Mouse (Mus musculus): ENCODE data around the gene Atg16l1. TPM values are rescaled to one million over a fixed set of nuclear protein-coding genes. Genes with fewer than 3 reads are reported as not detected.
"Not testable (repeated sequence)": the region's sequence is repeated elsewhere in the genome, so short reads cannot be mapped to it uniquely, and the experiment has no call there.

The Atg16l1 gene
- polyA plus RNA-seq, 1 experiment from 2014 or later = 56.8 TPM

GRCm38 (mm10) chr1:87824420-87824995 is 68.8 kb downstream of the Atg16l1 start:
- no peak for ATAC-seq (ENCODE audit: low read depth)
- WGBS = 86% methylated on average over 10 of the region's 10 CpGs
- no peaks in the 10 kb centered on the region for H3K27me3 ChIP-seq
- H3K4me1 ChIP-seq (replicated peaks) = 0 out of 2 replicates have a peak, but pooled peaks cover 3% of the 10 kb centered on the region
- H3K9ac ChIP-seq = no peak overlapping the region
- H3K4me3 ChIP-seq = no peak overlapping the region
- no peak overlapping the region for H3K4me2 ChIP-seq
- H3K27ac ChIP-seq (replicated peaks) = no peak overlapping the region
- H3K36me3 ChIP-seq = no peaks in the 10 kb centered on the region
- H3K9me3 ChIP-seq = no peaks in the 10 kb centered on the region

- Histone ChIP-seq H3K9ac (no peak overlapping the region), H3K9me3 (no peaks in the 10 kb centered on the region), H3K4me3 (no peak overlapping the region), H3K36me3 (no peaks in the 10 kb centered on the region), H3K27ac (replicated peaks) (no peak overlapping the region), H3K27me3 (no peaks in the 10 kb centered on the region), H3K4me2 (no peak overlapping the region), H3K4me1 (replicated peaks) (0 out of 2 replicates have a peak, but pooled peaks cover 3% of the 10 kb centered on the region)
- WGBS = 88% methylated on average over 5 of the region's 5 CpGs
- ATAC-seq (ENCODE audit: low read depth) = no peak
These were observed 69.6 kb downstream of the Atg16l1 start for GRCm38 (mm10) chr1:87825281-87825680.

- Histone ChIP-seq H3K4me1 (replicated peaks) (0 out of 2 replicates have a peak, but pooled peaks cover 3% of the 10 kb centered on the region), H3K36me3 (no peaks in the 10 kb centered on the region), H3K9ac (no peak overlapping the region), H3K9me3 (no peaks in the 10 kb centered on the region), H3K4me3 (no peak overlapping the region), H3K27me3 (no peaks in the 10 kb centered on the region), H3K4me2 (no peak overlapping the region), H3K27ac (replicated peaks) (no peak overlapping the region)
- ATAC-seq (ENCODE audit: low read depth) = no peak
- 88% methylated on average over 6 of the region's 6 CpGs for WGBS
These were observed 70.3 kb downstream of the Atg16l1 start for GRCm38 (mm10) chr1:87825991-87826390.

- WGBS = 68% methylated on average over 2 of the region's 2 CpGs
- Histone ChIP-seq H3K9ac (no peak overlapping the region), H3K9me3 (no peaks in the 10 kb centered on the region), H3K4me3 (no peak overlapping the region), H3K4me2 (no peak overlapping the region), H3K27me3 (no peaks in the 10 kb centered on the region), H3K4me1 (replicated peaks) (0 out of 2 replicates have a peak, but pooled peaks cover 3% of the 10 kb centered on the region), H3K27ac (replicated peaks) (no peak overlapping the region), H3K36me3 (no peaks in the 10 kb centered on the region)
- ATAC-seq (ENCODE audit: low read depth) = no peak
These were observed 70.8 kb downstream of the Atg16l1 start for GRCm38 (mm10) chr1:87826474-87826873.

GRCm38 (mm10) chr1:87827476-87827875 is 71.8 kb downstream of the Atg16l1 start:
- H3K36me3 ChIP-seq; H3K4me3 ChIP-seq; H3K4me2 ChIP-seq; H3K4me1 ChIP-seq (replicated peaks); H3K27me3 ChIP-seq; H3K27ac ChIP-seq (replicated peaks); H3K9ac ChIP-seq; H3K9me3 ChIP-seq; ATAC-seq (ENCODE audit: low read depth): not testable (repeated sequence)
- 79% methylated on average over 1 of the region's 1 CpGs for WGBS

- no peak overlapping the region for H3K9ac ChIP-seq
- 0 out of 2 replicates have a peak, but pooled peaks cover 3% of the 10 kb centered on the region for H3K4me1 ChIP-seq (replicated peaks)
- no peak overlapping the region for H3K27ac ChIP-seq (replicated peaks)
- no peak overlapping the region for H3K4me2 ChIP-seq
- no peaks in the 10 kb centered on the region for H3K27me3 ChIP-seq
- H3K36me3 ChIP-seq = no peaks in the 10 kb centered on the region
- WGBS = 80% methylated on average over 9 of the region's 9 CpGs
- no peak for ATAC-seq (ENCODE audit: low read depth)
- H3K9me3 ChIP-seq = no peaks in the 10 kb centered on the region
- no peak overlapping the region for H3K4me3 ChIP-seq
These were observed 72.5 kb downstream of the Atg16l1 start for GRCm38 (mm10) chr1:87828185-87828584.

GRCm38 (mm10) chr1:87828926-87829580 is 73.4 kb downstream of the Atg16l1 start:
- Histone ChIP-seq H3K27me3 (no peaks in the 10 kb centered on the region), H3K4me1 (replicated peaks) (0 out of 2 replicates have a peak, but pooled peaks cover 3% of the 10 kb centered on the region), H3K27ac (replicated peaks) (no peak overlapping the region), H3K9me3 (no peaks in the 10 kb centered on the region), H3K9ac (no peak overlapping the region), H3K4me2 (no peak overlapping the region), H3K36me3 (no peaks in the 10 kb centered on the region), H3K4me3 (no peak overlapping the region)
- ATAC-seq (ENCODE audit: low read depth) = no peak
- WGBS = 46% methylated on average over 7 of the region's 7 CpGs

- Histone ChIP-seq H3K4me1 (replicated peaks) (0 out of 2 replicates have a peak, but pooled peaks cover 3% of the 10 kb centered on the region), H3K4me2 (no peak overlapping the region), H3K36me3 (no peaks in the 10 kb centered on the region), H3K4me3 (no peak overlapping the region), H3K9ac (no peak overlapping the region), H3K9me3 (no peaks in the 10 kb centered on the region), H3K27ac (replicated peaks) (no peak overlapping the region), H3K27me3 (no peaks in the 10 kb centered on the region)
- ATAC-seq (ENCODE audit: low read depth) = no peak
- 59% methylated on average over 6 of the region's 6 CpGs for WGBS
These were observed 74.0 kb downstream of the Atg16l1 start for GRCm38 (mm10) chr1:87829621-87830211.

GRCm38 (mm10) chr1:87836453-87836852 is 80.8 kb downstream of the Atg16l1 start:
- H3K9ac ChIP-seq = no peak overlapping the region
- no peaks in the 10 kb centered on the region for H3K9me3 ChIP-seq
- H3K4me3 ChIP-seq = no peak overlapping the region
- H3K27me3 ChIP-seq = no peaks in the 10 kb centered on the region
- H3K36me3 ChIP-seq = no peaks in the 10 kb centered on the region
- no peaks in the 10 kb centered on the region for H3K4me1 ChIP-seq (replicated peaks)
- WGBS = 60% methylated on average over 1 of the region's 1 CpGs
- ATAC-seq (ENCODE audit: low read depth) = no peak
- H3K27ac ChIP-seq (replicated peaks) = no peak overlapping the region
- H3K4me2 ChIP-seq = no peak overlapping the region

- no peak overlapping the region for H3K4me2 ChIP-seq
- ATAC-seq (ENCODE audit: low read depth) = no peak
- no peak overlapping the region for H3K9ac ChIP-seq
- H3K4me3 ChIP-seq = no peak overlapping the region
- H3K27me3 ChIP-seq = no peaks in the 10 kb centered on the region
- no peaks in the 10 kb centered on the region for H3K9me3 ChIP-seq
- no peak overlapping the region for H3K27ac ChIP-seq (replicated peaks)
- no peaks in the 10 kb centered on the region for H3K36me3 ChIP-seq
- H3K4me1 ChIP-seq (replicated peaks) = no peaks in the 10 kb centered on the region
- WGBS = 48% methylated on average over 5 of the region's 5 CpGs
These were observed 81.3 kb downstream of the Atg16l1 start for GRCm38 (mm10) chr1:87837018-87837417.

- H3K27me3 ChIP-seq = no peaks in the 10 kb centered on the region
- no peaks in the 10 kb centered on the region for H3K36me3 ChIP-seq
- 58% methylated on average over 11 of the region's 11 CpGs for WGBS
- H3K4me3 ChIP-seq = no peak overlapping the region
- no peaks in the 10 kb centered on the region for H3K4me1 ChIP-seq (replicated peaks)
- H3K9me3 ChIP-seq = no peaks in the 10 kb centered on the region
- no peak overlapping the region for H3K27ac ChIP-seq (replicated peaks)
- no peak overlapping the region for H3K4me2 ChIP-seq
- no peak overlapping the region for H3K9ac ChIP-seq
- no peak for ATAC-seq (ENCODE audit: low read depth)
These were observed 84.9 kb downstream of the Atg16l1 start for GRCm38 (mm10) chr1:87840411-87841208.

All from neural tube, embryonic 13.5 days (tissue).